Mouse (Mus musculus): ENCODE measurements around the gene Med28. TPM values are rescaled to one million over a fixed set of nuclear protein-coding genes. Genes with fewer than 3 reads are reported as not detected.

The Med28 gene
- polyA plus RNA-seq, 1 experiment from 2014 or later, result 193 TPM

GRCm38 (mm10) chr5:45494093-45494755 lies 25.8 kb upstream of the Med28 start:
- Histone ChIP-seq H3K27ac (replicated peaks in 1 of 2; ENCODE audit: control insufficient read depth in 1 of 2, insufficient read depth in 1 of 2, low read depth in 2 of 2, low read length in 2 of 2) (no peak overlapping the region), H3K9me3 (ENCODE audit: control insufficient read depth, low read length) (no peaks in the 10 kb centered on the region), H3K36me3 (ENCODE audit: control insufficient read depth, insufficient read depth, low read length) (peaks cover 36% of the 10 kb centered on the region), H3K4me3 (ENCODE audit: control insufficient read depth in 1 of 2, insufficient read depth in 1 of 2, low read depth in 1 of 2, low read length in 2 of 2) (peak overlapping the region; percentile 69 to 76), H3K9ac (ENCODE audit: low read length) (peak overlapping the region; percentile 84), H3K4me2 (ENCODE audit: low read length) (peak overlapping the region; percentile 82), H3K27me3 (ENCODE audit: control insufficient read depth, insufficient read depth, low read length) (0 out of 2 replicates have a peak, but pooled peaks cover 3% of the 10 kb centered on the region), H3K4me1 (ENCODE audit: control insufficient read depth in 2 of 2, insufficient read depth in 2 of 2, low read length in 2 of 2) (peaks cover 8% of the 10 kb centered on the region in 2 experiments)
- ATAC-seq (ENCODE audit: insufficient number of reproducible peaks, insufficient read depth, low FRiP score, low read depth), result no peak
- 53% methylated on average over 9 of the region's 9 CpGs for WGBS

GRCm38 (mm10) chr5:45495429-45495975 lies 24.5 kb upstream of the Med28 start:
- WGBS, result 86% methylated on average over 3 of the region's 3 CpGs
- Histone ChIP-seq H3K27ac (replicated peaks in 1 of 2; ENCODE audit: control insufficient read depth in 1 of 2, insufficient read depth in 1 of 2, low read depth in 2 of 2, low read length in 2 of 2) (no peak overlapping the region), H3K4me3 (ENCODE audit: control insufficient read depth in 1 of 2, insufficient read depth in 1 of 2, low read depth in 1 of 2, low read length in 2 of 2) (no peak overlapping the region), H3K36me3 (ENCODE audit: control insufficient read depth, insufficient read depth, low read length) (peaks cover 48% of the 10 kb centered on the region), H3K4me2 (ENCODE audit: low read length) (no peak overlapping the region), H3K27me3 (ENCODE audit: control insufficient read depth, insufficient read depth, low read length) (no peaks in the 10 kb centered on the region), H3K9me3 (ENCODE audit: control insufficient read depth, low read length) (no peaks in the 10 kb centered on the region), H3K4me1 (ENCODE audit: control insufficient read depth in 2 of 2, insufficient read depth in 2 of 2, low read length in 2 of 2) (peaks cover 8% of the 10 kb centered on the region in 2 experiments), H3K9ac (ENCODE audit: low read length) (no peak overlapping the region)
- no peak for ATAC-seq (ENCODE audit: insufficient number of reproducible peaks, insufficient read depth, low FRiP score, low read depth)

GRCm38 (mm10) chr5:45496042-45496441 lies 24.0 kb upstream of the Med28 start:
- Histone ChIP-seq H3K4me3 (ENCODE audit: control insufficient read depth in 1 of 2, insufficient read depth in 1 of 2, low read depth in 1 of 2, low read length in 2 of 2) (no peak overlapping the region), H3K27ac (replicated peaks in 1 of 2; ENCODE audit: control insufficient read depth in 1 of 2, insufficient read depth in 1 of 2, low read depth in 2 of 2, low read length in 2 of 2) (no peak overlapping the region), H3K4me2 (ENCODE audit: low read length) (no peak overlapping the region), H3K9me3 (ENCODE audit: control insufficient read depth, low read length) (no peaks in the 10 kb centered on the region), H3K36me3 (ENCODE audit: control insufficient read depth, insufficient read depth, low read length) (peaks cover 54% of the 10 kb centered on the region), H3K27me3 (ENCODE audit: control insufficient read depth, insufficient read depth, low read length) (no peaks in the 10 kb centered on the region), H3K9ac (ENCODE audit: low read length) (no peak overlapping the region), H3K4me1 (ENCODE audit: control insufficient read depth in 2 of 2, insufficient read depth in 2 of 2, low read length in 2 of 2) (peaks cover 8% of the 10 kb centered on the region in 2 experiments)
- ATAC-seq (ENCODE audit: insufficient number of reproducible peaks, insufficient read depth, low FRiP score, low read depth), result no peak

GRCm38 (mm10) chr5:45496479-45496878 lies 23.6 kb upstream of the Med28 start:
- H3K4me2 ChIP-seq (ENCODE audit: low read length), result no peak overlapping the region
- H3K9me3 ChIP-seq (ENCODE audit: control insufficient read depth, low read length), result no peaks in the 10 kb centered on the region
- H3K27ac ChIP-seq (replicated peaks in 1 of 2; ENCODE audit: control insufficient read depth in 1 of 2, insufficient read depth in 1 of 2, low read depth in 2 of 2, low read length in 2 of 2), result no peak overlapping the region
- peaks cover 8% of the 10 kb centered on the region in 2 experiments for H3K4me1 ChIP-seq (ENCODE audit: control insufficient read depth in 2 of 2, insufficient read depth in 2 of 2, low read length in 2 of 2)
- peaks cover 58% of the 10 kb centered on the region for H3K36me3 ChIP-seq (ENCODE audit: control insufficient read depth, insufficient read depth, low read length)
- ATAC-seq (ENCODE audit: insufficient number of reproducible peaks, insufficient read depth, low FRiP score, low read depth), result no peak
- no peaks in the 10 kb centered on the region for H3K27me3 ChIP-seq (ENCODE audit: control insufficient read depth, insufficient read depth, low read length)
- no peak overlapping the region for H3K9ac ChIP-seq (ENCODE audit: low read length)
- WGBS, result 84% methylated on average over 4 of the region's 4 CpGs
- H3K4me3 ChIP-seq (ENCODE audit: control insufficient read depth in 1 of 2, insufficient read depth in 1 of 2, low read depth in 1 of 2, low read length in 2 of 2), result no peak overlapping the region

- no peak overlapping the region for H3K4me3 ChIP-seq (ENCODE audit: control insufficient read depth in 1 of 2, insufficient read depth in 1 of 2, low read depth in 1 of 2, low read length in 2 of 2)
- H3K27me3 ChIP-seq (ENCODE audit: control insufficient read depth, insufficient read depth, low read length), result no peaks in the 10 kb centered on the region
- no peak for ATAC-seq (ENCODE audit: insufficient number of reproducible peaks, insufficient read depth, low FRiP score, low read depth)
- no peak overlapping the region for H3K27ac ChIP-seq (replicated peaks in 1 of 2; ENCODE audit: control insufficient read depth in 1 of 2, insufficient read depth in 1 of 2, low read depth in 2 of 2, low read length in 2 of 2)
- H3K36me3 ChIP-seq (ENCODE audit: control insufficient read depth, insufficient read depth, low read length), result peaks cover 64% of the 10 kb centered on the region
- H3K4me2 ChIP-seq (ENCODE audit: low read length), result no peak overlapping the region
- no peak overlapping the region for H3K9ac ChIP-seq (ENCODE audit: low read length)
- H3K9me3 ChIP-seq (ENCODE audit: control insufficient read depth, low read length), result no peaks in the 10 kb centered on the region
- peaks cover 8% of the 10 kb centered on the region in 2 experiments for H3K4me1 ChIP-seq (ENCODE audit: control insufficient read depth in 2 of 2, insufficient read depth in 2 of 2, low read length in 2 of 2)
- WGBS, result 80% methylated on average over 12 of the region's 12 CpGs
These were observed 23.0 kb upstream of the Med28 start for GRCm38 (mm10) chr5:45496930-45497550.

GRCm38 (mm10) chr5:45497564-45497963 lies 22.5 kb upstream of the Med28 start:
- peaks cover 69% of the 10 kb centered on the region for H3K36me3 ChIP-seq (ENCODE audit: control insufficient read depth, insufficient read depth, low read length)
- no peaks in the 10 kb centered on the region for H3K27me3 ChIP-seq (ENCODE audit: control insufficient read depth, insufficient read depth, low read length)
- no peak for ATAC-seq (ENCODE audit: insufficient number of reproducible peaks, insufficient read depth, low FRiP score, low read depth)
- 89% methylated on average over 5 of the region's 5 CpGs for WGBS
- no peak overlapping the region for H3K27ac ChIP-seq (replicated peaks in 1 of 2; ENCODE audit: control insufficient read depth in 1 of 2, insufficient read depth in 1 of 2, low read depth in 2 of 2, low read length in 2 of 2)
- no peak overlapping the region for H3K4me2 ChIP-seq (ENCODE audit: low read length)
- H3K4me3 ChIP-seq (ENCODE audit: control insufficient read depth in 1 of 2, insufficient read depth in 1 of 2, low read depth in 1 of 2, low read length in 2 of 2), result no peak overlapping the region
- no peak overlapping the region for H3K9ac ChIP-seq (ENCODE audit: low read length)
- H3K4me1 ChIP-seq (ENCODE audit: control insufficient read depth in 2 of 2, insufficient read depth in 2 of 2, low read length in 2 of 2), result peaks cover 8% of the 10 kb centered on the region in 2 experiments
- no peaks in the 10 kb centered on the region for H3K9me3 ChIP-seq (ENCODE audit: control insufficient read depth, low read length)

- no peaks in the 10 kb centered on the region for H3K27me3 ChIP-seq (ENCODE audit: control insufficient read depth, insufficient read depth, low read length)
- H3K27ac ChIP-seq (replicated peaks in 1 of 2; ENCODE audit: control insufficient read depth in 1 of 2, insufficient read depth in 1 of 2, low read depth in 2 of 2, low read length in 2 of 2), result no peak overlapping the region
- no peak overlapping the region for H3K4me2 ChIP-seq (ENCODE audit: low read length)
- ATAC-seq (ENCODE audit: insufficient number of reproducible peaks, insufficient read depth, low FRiP score, low read depth), result no peak
- no peak overlapping the region for H3K4me3 ChIP-seq (ENCODE audit: control insufficient read depth in 1 of 2, insufficient read depth in 1 of 2, low read depth in 1 of 2, low read length in 2 of 2)
- H3K4me1 ChIP-seq (ENCODE audit: control insufficient read depth in 2 of 2, insufficient read depth in 2 of 2, low read length in 2 of 2), result no peaks in the 10 kb centered on the region
- peaks cover 85% of the 10 kb centered on the region for H3K36me3 ChIP-seq (ENCODE audit: control insufficient read depth, insufficient read depth, low read length)
- WGBS, result 82% methylated on average over 7 of the region's 7 CpGs
- H3K9ac ChIP-seq (ENCODE audit: low read length), result no peak overlapping the region
- H3K9me3 ChIP-seq (ENCODE audit: control insufficient read depth, low read length), result no peaks in the 10 kb centered on the region
These were observed 10.0 kb upstream of the Med28 start for GRCm38 (mm10) chr5:45510071-45510470.
